Mouse (Mus musculus): ENCODE measurements around the gene Fgd2. TPM values are rescaled to one million over a fixed set of nuclear protein-coding genes. Genes with fewer than 3 reads are reported as not detected.
A peak's percentile ranks its signal among the peaks of the same experiment; 100 is the strongest.

The Fgd2 gene
- polyA plus RNA-seq, 1 experiment from 2014 or later: 9.8 TPM

- H3K9ac ChIP-seq (ENCODE audit: low read depth, low read length): no peak overlapping the region
- no peak for ATAC-seq
- WGBS: 86% methylated on average over 10 of the region's 10 CpGs
- H3K4me1 ChIP-seq (ENCODE audit: control insufficient read depth, insufficient read depth, low read length): no peaks in the 10 kb centered on the region
- H3K4me2 ChIP-seq (ENCODE audit: low read depth, low read length): no peak overlapping the region
- no peaks in the 10 kb centered on the region for H3K27me3 ChIP-seq (replicated peaks; ENCODE audit: control insufficient read depth, insufficient read depth, low read length)
- no peaks in the 10 kb centered on the region for H3K36me3 ChIP-seq (ENCODE audit: control insufficient read depth, insufficient read depth, low read length)
- H3K4me3 ChIP-seq (ENCODE audit: low read length): no peak overlapping the region
- no peaks in the 10 kb centered on the region for H3K9me3 ChIP-seq (ENCODE audit: control insufficient read depth, low read length)
- H3K27ac ChIP-seq (ENCODE audit: low read length): no peak overlapping the region
Measured at GRCm38 (mm10) chr17:29375871-29376270, 15.2 kb downstream of the Fgd2 start.

- no peak for ATAC-seq
- H3K27me3 ChIP-seq (replicated peaks; ENCODE audit: control insufficient read depth, insufficient read depth, low read length): no peaks in the 10 kb centered on the region
- H3K4me3 ChIP-seq (ENCODE audit: low read length): no peak overlapping the region
- 65% methylated on average over 8 of the region's 8 CpGs for WGBS
- H3K4me2 ChIP-seq (ENCODE audit: low read depth, low read length): no peak overlapping the region
- H3K27ac ChIP-seq (ENCODE audit: low read length): no peak overlapping the region
- H3K36me3 ChIP-seq (ENCODE audit: control insufficient read depth, insufficient read depth, low read length): no peaks in the 10 kb centered on the region
- H3K9me3 ChIP-seq (ENCODE audit: control insufficient read depth, low read length): no peaks in the 10 kb centered on the region
- no peaks in the 10 kb centered on the region for H3K4me1 ChIP-seq (ENCODE audit: control insufficient read depth, insufficient read depth, low read length)
- H3K9ac ChIP-seq (ENCODE audit: low read depth, low read length): no peak overlapping the region
Measured at GRCm38 (mm10) chr17:29378056-29378455, 17.3 kb downstream of the Fgd2 start.

- Histone ChIP-seq H3K4me3 (ENCODE audit: low read length) (no peak overlapping the region), H3K36me3 (ENCODE audit: control insufficient read depth, insufficient read depth, low read length) (no peaks in the 10 kb centered on the region), H3K4me2 (ENCODE audit: low read depth, low read length) (no peak overlapping the region), H3K27ac (ENCODE audit: low read length) (no peak overlapping the region), H3K4me1 (ENCODE audit: control insufficient read depth, insufficient read depth, low read length) (peaks cover 5% of the 10 kb centered on the region; the same call in 1 of the 2 replicates), H3K9me3 (ENCODE audit: control insufficient read depth, low read length) (no peaks in the 10 kb centered on the region), H3K27me3 (replicated peaks; ENCODE audit: control insufficient read depth, insufficient read depth, low read length) (no peaks in the 10 kb centered on the region), H3K9ac (ENCODE audit: low read depth, low read length) (no peak overlapping the region)
- 80% methylated on average over 4 of the region's 4 CpGs for WGBS
- ATAC-seq: no peak
Measured at GRCm38 (mm10) chr17:29380241-29380640, 19.5 kb downstream of the Fgd2 start.

- no peak overlapping the region for H3K27ac ChIP-seq (ENCODE audit: low read length)
- no peaks in the 10 kb centered on the region for H3K36me3 ChIP-seq (ENCODE audit: control insufficient read depth, insufficient read depth, low read length)
- H3K4me1 ChIP-seq (ENCODE audit: control insufficient read depth, insufficient read depth, low read length): peaks cover 5% of the 10 kb centered on the region; the same call in 1 of the 2 replicates
- H3K4me3 ChIP-seq (ENCODE audit: low read length): no peak overlapping the region
- no peaks in the 10 kb centered on the region for H3K9me3 ChIP-seq (ENCODE audit: control insufficient read depth, low read length)
- ATAC-seq: peak; percentile 69; the same call in 1 of the 2 replicates
- no peak overlapping the region for H3K4me2 ChIP-seq (ENCODE audit: low read depth, low read length)
- 23% methylated on average over 7 of the region's 7 CpGs for WGBS
- no peak overlapping the region for H3K9ac ChIP-seq (ENCODE audit: low read depth, low read length)
- H3K27me3 ChIP-seq (replicated peaks; ENCODE audit: control insufficient read depth, insufficient read depth, low read length): no peaks in the 10 kb centered on the region
Measured at GRCm38 (mm10) chr17:29381472-29381871, 20.8 kb downstream of the Fgd2 start.

- Histone ChIP-seq H3K4me2 (ENCODE audit: low read depth, low read length) (no peak overlapping the region), H3K9me3 (ENCODE audit: control insufficient read depth, low read length) (no peaks in the 10 kb centered on the region), H3K9ac (ENCODE audit: low read depth, low read length) (no peak overlapping the region), H3K27ac (ENCODE audit: low read length) (no peak overlapping the region), H3K27me3 (replicated peaks; ENCODE audit: control insufficient read depth, insufficient read depth, low read length) (no peaks in the 10 kb centered on the region), H3K4me3 (ENCODE audit: low read length) (no peak overlapping the region), H3K36me3 (ENCODE audit: control insufficient read depth, insufficient read depth, low read length) (no peaks in the 10 kb centered on the region), H3K4me1 (ENCODE audit: control insufficient read depth, insufficient read depth, low read length) (peaks cover 5% of the 10 kb centered on the region; the same call in 1 of the 2 replicates)
- no peak for ATAC-seq
- WGBS: 58% methylated on average over 11 of the region's 11 CpGs
Measured at GRCm38 (mm10) chr17:29382417-29382816, 21.7 kb downstream of the Fgd2 start.

- no peaks in the 10 kb centered on the region for H3K27me3 ChIP-seq (replicated peaks; ENCODE audit: control insufficient read depth, insufficient read depth, low read length)
- ATAC-seq: no peak
- no peak overlapping the region for H3K4me2 ChIP-seq (ENCODE audit: low read depth, low read length)
- 70% methylated on average over 9 of the region's 9 CpGs for WGBS
- H3K9ac ChIP-seq (ENCODE audit: low read depth, low read length): no peak overlapping the region
- no peaks in the 10 kb centered on the region for H3K36me3 ChIP-seq (ENCODE audit: control insufficient read depth, insufficient read depth, low read length)
- H3K9me3 ChIP-seq (ENCODE audit: control insufficient read depth, low read length): no peaks in the 10 kb centered on the region
- H3K4me3 ChIP-seq (ENCODE audit: low read length): no peak overlapping the region
- H3K4me1 ChIP-seq (ENCODE audit: control insufficient read depth, insufficient read depth, low read length): peaks cover 5% of the 10 kb centered on the region; the same call in 1 of the 2 replicates
- H3K27ac ChIP-seq (ENCODE audit: low read length): no peak overlapping the region
Measured at GRCm38 (mm10) chr17:29383923-29384322, 23.2 kb downstream of the Fgd2 start.

- Histone ChIP-seq H3K9ac (ENCODE audit: low read depth, low read length) (no peak overlapping the region), H3K4me2 (ENCODE audit: low read depth, low read length) (no peak overlapping the region), H3K4me3 (ENCODE audit: low read length) (no peak overlapping the region), H3K36me3 (ENCODE audit: control insufficient read depth, insufficient read depth, low read length) (no peaks in the 10 kb centered on the region), H3K4me1 (ENCODE audit: control insufficient read depth, insufficient read depth, low read length) (peaks cover 5% of the 10 kb centered on the region; the same call in 1 of the 2 replicates), H3K27me3 (replicated peaks; ENCODE audit: control insufficient read depth, insufficient read depth, low read length) (no peaks in the 10 kb centered on the region), H3K9me3 (ENCODE audit: control insufficient read depth, low read length) (no peaks in the 10 kb centered on the region), H3K27ac (ENCODE audit: low read length) (no peak overlapping the region)
- ATAC-seq: peak; percentile 73
- WGBS: 39% methylated on average over 5 of the region's 5 CpGs
Measured at GRCm38 (mm10) chr17:29384850-29385438, 24.2 kb downstream of the Fgd2 start.

- H3K4me2 ChIP-seq (ENCODE audit: low read depth, low read length): no peak overlapping the region
- ATAC-seq: no peak
- H3K36me3 ChIP-seq (ENCODE audit: control insufficient read depth, insufficient read depth, low read length): no peaks in the 10 kb centered on the region
- H3K9me3 ChIP-seq (ENCODE audit: control insufficient read depth, low read length): no peaks in the 10 kb centered on the region
- WGBS: 61% methylated on average over 6 of the region's 6 CpGs
- no peak overlapping the region for H3K9ac ChIP-seq (ENCODE audit: low read depth, low read length)
- H3K27me3 ChIP-seq (replicated peaks; ENCODE audit: control insufficient read depth, insufficient read depth, low read length): no peaks in the 10 kb centered on the region
- H3K4me1 ChIP-seq (ENCODE audit: control insufficient read depth, insufficient read depth, low read length): peaks cover 5% of the 10 kb centered on the region; the same call in 1 of the 2 replicates
- H3K4me3 ChIP-seq (ENCODE audit: low read length): no peak overlapping the region
- no peak overlapping the region for H3K27ac ChIP-seq (ENCODE audit: low read length)
Measured at GRCm38 (mm10) chr17:29385746-29386145, 25.0 kb downstream of the Fgd2 start.

GRCm38 (mm10) chr17:29388978-29389377 is 28.3 kb downstream of the Fgd2 start:
- Histone ChIP-seq H3K9me3 (ENCODE audit: control insufficient read depth, low read length) (no peaks in the 10 kb centered on the region), H3K36me3 (ENCODE audit: control insufficient read depth, insufficient read depth, low read length) (no peaks in the 10 kb centered on the region), H3K4me2 (ENCODE audit: low read depth, low read length) (no peak overlapping the region), H3K9ac (ENCODE audit: low read depth, low read length) (no peak overlapping the region), H3K27ac (ENCODE audit: low read length) (no peak overlapping the region), H3K4me3 (ENCODE audit: low read length) (no peak overlapping the region), H3K4me1 (ENCODE audit: control insufficient read depth, insufficient read depth, low read length) (peaks cover 5% of the 10 kb centered on the region; the same call in 1 of the 2 replicates), H3K27me3 (replicated peaks; ENCODE audit: control insufficient read depth, insufficient read depth, low read length) (no peaks in the 10 kb centered on the region)
- WGBS: 84% methylated on average over 11 of the region's 11 CpGs
- no peak for ATAC-seq

- WGBS: 62% methylated on average over 8 of the region's 8 CpGs
- H3K9me3 ChIP-seq (ENCODE audit: control insufficient read depth, low read length): no peaks in the 10 kb centered on the region
- H3K4me3 ChIP-seq (ENCODE audit: low read length): no peak overlapping the region
- H3K4me1 ChIP-seq (ENCODE audit: control insufficient read depth, insufficient read depth, low read length): no peaks in the 10 kb centered on the region
- no peaks in the 10 kb centered on the region for H3K27me3 ChIP-seq (replicated peaks; ENCODE audit: control insufficient read depth, insufficient read depth, low read length)
- no peak overlapping the region for H3K27ac ChIP-seq (ENCODE audit: low read length)
- no peaks in the 10 kb centered on the region for H3K36me3 ChIP-seq (ENCODE audit: control insufficient read depth, insufficient read depth, low read length)
- no peak for ATAC-seq
- H3K4me2 ChIP-seq (ENCODE audit: low read depth, low read length): no peak overlapping the region
- H3K9ac ChIP-seq (ENCODE audit: low read depth, low read length): no peak overlapping the region
Measured at GRCm38 (mm10) chr17:29391280-29391679, 30.6 kb downstream of the Fgd2 start.
